Mouse (Mus musculus): ENCODE results near the gene Naa60. TPM values are rescaled to one million over a fixed set of nuclear protein-coding genes. Genes with fewer than 3 reads are reported as not detected.
A peak's percentile ranks its signal among the peaks of the same experiment; 100 is the strongest.

Gene Naa60
- polyA plus RNA-seq, 1 experiment = 52.4 TPM

GRCm38 (mm10) chr16:3855776-3856175 lies 16.4 kb upstream of the Naa60 start:
- Histone ChIP-seq H3K4me1 (ENCODE audit: control insufficient read depth, insufficient read depth, insufficient read length, low read length) (no peaks in the 10 kb centered on the region), H3K4me3 (ENCODE audit: insufficient read depth, low read depth, low read length) (no peak overlapping the region), H3K27ac (replicated peaks; ENCODE audit: low read depth, low read length) (no peak overlapping the region)

GRCm38 (mm10) chr16:3859254-3859653 lies 12.9 kb upstream of the Naa60 start:
- no peak overlapping the region for H3K4me3 ChIP-seq (ENCODE audit: insufficient read depth, low read depth, low read length)
- no peak overlapping the region for H3K27ac ChIP-seq (replicated peaks; ENCODE audit: low read depth, low read length)
- H3K4me1 ChIP-seq (ENCODE audit: control insufficient read depth, insufficient read depth, insufficient read length, low read length) = no peaks in the 10 kb centered on the region

GRCm38 (mm10) chr16:3871815-3872214 lies 360 bp upstream of the Naa60 start:
- peak overlapping the region; percentile 22; the same call in 1 of the 2 replicates for H3K27ac ChIP-seq (replicated peaks; ENCODE audit: low read depth, low read length)
- no peaks in the 10 kb centered on the region for H3K4me1 ChIP-seq (ENCODE audit: control insufficient read depth, insufficient read depth, insufficient read length, low read length)
- H3K4me3 ChIP-seq (ENCODE audit: insufficient read depth, low read depth, low read length) = peak overlapping the region; percentile 59

- Histone ChIP-seq H3K4me1 (ENCODE audit: control insufficient read depth, insufficient read depth, insufficient read length, low read length) (no peaks in the 10 kb centered on the region; the same call in 1 of the 2 replicates), H3K27ac (replicated peaks; ENCODE audit: low read depth, low read length) (no peak overlapping the region), H3K4me3 (ENCODE audit: insufficient read depth, low read depth, low read length) (no peak overlapping the region)
Observed at GRCm38 (mm10) chr16:3876346-3876745, 4.2 kb downstream of the Naa60 start.

- peak within 1 kb of the TSS; percentile 83 for H3K27ac ChIP-seq (replicated peaks; ENCODE audit: low read depth, low read length)
- peak within 1 kb of the TSS; percentile 94 for H3K4me3 ChIP-seq (ENCODE audit: insufficient read depth, low read depth, low read length)
- H3K4me1 ChIP-seq (ENCODE audit: control insufficient read depth, insufficient read depth, insufficient read length, low read length) = peaks cover 3% of the 10 kb centered on the region; the same call in 1 of the 2 replicates
Observed at GRCm38 (mm10) chr16:3884201-3885064, 12.3 kb downstream of the Naa60 start, which contains the start of the genes Zfp597 and Gm20695. Gene Zfp597, minus strand, starts transcription at chr16:3884561. Gene Gm20695, plus strand, starts transcription at chr16:3884648.

- Histone ChIP-seq H3K4me3 (ENCODE audit: insufficient read depth, low read depth, low read length) (peak overlapping the region; percentile 94), H3K27ac (replicated peaks; ENCODE audit: low read depth, low read length) (peak overlapping the region; percentile 83), H3K4me1 (ENCODE audit: control insufficient read depth, insufficient read depth, insufficient read length, low read length) (peaks cover 3% of the 10 kb centered on the region; the same call in 1 of the 2 replicates)
Observed at GRCm38 (mm10) chr16:3885065-3885670, 13.0 kb downstream of the Naa60 start.

GRCm38 (mm10) chr16:3891621-3892295 lies 19.6 kb downstream of the Naa60 start:
- Histone ChIP-seq H3K4me1 (ENCODE audit: control insufficient read depth, insufficient read depth, insufficient read length, low read length) (peaks cover 11% of the 10 kb centered on the region), H3K4me3 (ENCODE audit: insufficient read depth, low read depth, low read length) (no peak overlapping the region), H3K27ac (replicated peaks; ENCODE audit: low read depth, low read length) (no peak overlapping the region)

GRCm38 (mm10) chr16:3893739-3894138 lies 21.6 kb downstream of the Naa60 start:
- Histone ChIP-seq H3K27ac (replicated peaks; ENCODE audit: low read depth, low read length) (peak overlapping the region; percentile 49; the same call in 1 of the 2 replicates), H3K4me3 (ENCODE audit: insufficient read depth, low read depth, low read length) (no peak overlapping the region), H3K4me1 (ENCODE audit: control insufficient read depth, insufficient read depth, insufficient read length, low read length) (peaks cover 11% of the 10 kb centered on the region)

- Histone ChIP-seq H3K27ac (replicated peaks; ENCODE audit: low read depth, low read length) (peak overlapping the region; percentile 73), H3K4me1 (ENCODE audit: control insufficient read depth, insufficient read depth, insufficient read length, low read length) (peaks cover 11% of the 10 kb centered on the region), H3K4me3 (ENCODE audit: insufficient read depth, low read depth, low read length) (peak overlapping the region; percentile 17; the same call in 1 of the 2 replicates)
Observed at GRCm38 (mm10) chr16:3895173-3895792, 23.1 kb downstream of the Naa60 start.

- Histone ChIP-seq H3K27ac (replicated peaks; ENCODE audit: low read depth, low read length) (no peak overlapping the region), H3K4me3 (ENCODE audit: insufficient read depth, low read depth, low read length) (no peak overlapping the region), H3K4me1 (ENCODE audit: control insufficient read depth, insufficient read depth, insufficient read length, low read length) (peaks cover 11% of the 10 kb centered on the region)
Observed at GRCm38 (mm10) chr16:3896046-3896445, 23.9 kb downstream of the Naa60 start.

GRCm38 (mm10) chr16:3896553-3896952 lies 24.4 kb downstream of the Naa60 start:
- H3K27ac ChIP-seq (replicated peaks; ENCODE audit: low read depth, low read length) = no peak overlapping the region
- H3K4me1 ChIP-seq (ENCODE audit: control insufficient read depth, insufficient read depth, insufficient read length, low read length) = peaks cover 11% of the 10 kb centered on the region
- H3K4me3 ChIP-seq (ENCODE audit: insufficient read depth, low read depth, low read length) = no peak overlapping the region

- no peak overlapping the region for H3K27ac ChIP-seq (replicated peaks; ENCODE audit: low read depth, low read length)
- no peak overlapping the region for H3K4me3 ChIP-seq (ENCODE audit: insufficient read depth, low read depth, low read length)
Observed at GRCm38 (mm10) chr16:3907471-3907870, 35.3 kb downstream of the Naa60 start.

GRCm38 (mm10) chr16:3908537-3909111 lies 36.4 kb downstream of the Naa60 start, which contains the start of the genes 1700037C18Rik and Cluap1:
Gene 1700037C18Rik, minus strand, starts transcription at chr16:3908689.
Gene Cluap1, plus strand, starts transcription at chr16:3908801.
- Histone ChIP-seq H3K27ac (replicated peaks; ENCODE audit: low read depth, low read length) (peak within 1 kb of the TSS; percentile 59), H3K4me1 (ENCODE audit: control insufficient read depth, insufficient read depth, insufficient read length, low read length) (no peaks in the 10 kb centered on the region), H3K4me3 (ENCODE audit: insufficient read depth, low read depth, low read length) (peak within 1 kb of the TSS; percentile 64)

More at GRCm38 (mm10) chr16:3907471-3907870, 35.3 kb downstream of the Naa60 start:
- H3K4me1 ChIP-seq (ENCODE audit: control insufficient read depth, insufficient read depth, insufficient read length, low read length) = no peaks in the 10 kb centered on the region

- Histone ChIP-seq H3K27ac (replicated peaks; ENCODE audit: low read depth, low read length) (no peak overlapping the region), H3K4me3 (ENCODE audit: insufficient read depth, low read depth, low read length) (peak overlapping the region; percentile 64), H3K4me1 (ENCODE audit: control insufficient read depth, insufficient read depth, insufficient read length, low read length) (no peaks in the 10 kb centered on the region)
Observed at GRCm38 (mm10) chr16:3909118-3909517, 36.9 kb downstream of the Naa60 start.

Data from brown adipose tissue, adult 24 weeks (tissue).